Mouse (Mus musculus) hindbrain, postnatal 0 days (tissue): ENCODE measurements around the gene Ampd2. TPM values are rescaled to one million over a fixed set of nuclear protein-coding genes. Genes with fewer than 3 reads are reported as not detected.

ENCODE experiments used
- ATAC-seq: fragments of 200-750 bp; cut with Nextera tagmentation; 2 replicates; pipeline ENCODE4 v1.8.0; 2017; ENCODE audit warnings: mild to moderate bottlenecking, moderate TSS enrichment, moderate library complexity
- DNase-seq: peaks from one replicate; pipeline ENCODE4 v3.0.0-alpha.2; 2015; ENCODE audit warnings: low spot score
- H3K27ac ChIP-seq: fragments of 300-500 bp; sonication (generic); 2 replicates; pipeline ENCODE4 v1.5.1; 2014; ENCODE audit warnings: mild to moderate bottlenecking
- H3K27me3 ChIP-seq: fragments of 300-500 bp; sonication (generic); 2 replicates; pipeline ENCODE4 v1.6.1; 2014; ENCODE audit warnings: low read length, mixed read lengths; ENCODE audit not compliant: insufficient read depth
- H3K36me3 ChIP-seq: fragments of 300-500 bp; sonication (generic); 2 replicates; pipeline ENCODE4 v1.6.1; 2014; ENCODE audit warnings: low read length, mixed read lengths; ENCODE audit not compliant: insufficient read depth
- H3K4me1 ChIP-seq: fragments of 300-500 bp; sonication (generic); 2 replicates; pipeline ENCODE4 v1.6.1; 2014; ENCODE audit warnings: antibody characterized with exemption, low read length, mixed read lengths; ENCODE audit not compliant: insufficient read depth
- H3K4me2 ChIP-seq: fragments of 300-500 bp; sonication (generic); 2 replicates; pipeline ENCODE4 v1.6.1; 2014; ENCODE audit warnings: low read depth, mild to moderate bottlenecking, low read length, moderate library complexity, mixed read lengths
- H3K4me3 ChIP-seq: fragments of 300-500 bp; sonication (generic); 2 replicates; pipeline ENCODE4 v1.5.1; 2014; ENCODE audit warnings: low read length
- H3K9ac ChIP-seq: fragments of 300-500 bp; sonication (generic); replicated peaks from 2 replicates; pipeline ENCODE4 v1.6.1; 2014; ENCODE audit warnings: mild to moderate bottlenecking, low read length, moderate library complexity, mixed read lengths
- H3K9me3 ChIP-seq: fragments of 300-500 bp; sonication (generic); 2 replicates; pipeline ENCODE4 v1.6.1; 2016; ENCODE audit warnings: low read length, mixed read lengths
- CTCF ChIP-seq: IDR thresholded peaks from 2 replicates; pipeline ENCODE4 v1.5.1; 2016; ENCODE audit warnings: antibody characterized with exemption, control low read depth, low read depth
- WGBS: fragments of 180-500 bp; shearing (Covaris S2); extraction: QIAGEN DNeasy Blood & Tissue Kit; methylation state at CpG from one replicate; pipeline ENCODE4 v1.1.7; 2014; 5-methylcytosine and 5-hydroxymethylcytosine counted together
- polyA plus RNA-seq: library from polyadenylated mRNA; unstranded; fragments of >200 nt; fragmentation: Nextera tagmentation; extraction: Ambion mirVana; gene quantifications from 2 replicates; pipeline ENCODE4 v1.2.1, GENCODE M21; 2015
- total RNA-seq: library from RNA; depleted of rRNA; stranded (reverse); fragments of >200 nt; gene quantifications from 2 replicates; pipeline ENCODE4 v1.2.3, GENCODE M21; 2014; rRNA removed

Ampd2 gene
- total and polyA plus RNA-seq, 2 experiments from 2014 or later = 40.3 to 56.6 TPM

DNA sequence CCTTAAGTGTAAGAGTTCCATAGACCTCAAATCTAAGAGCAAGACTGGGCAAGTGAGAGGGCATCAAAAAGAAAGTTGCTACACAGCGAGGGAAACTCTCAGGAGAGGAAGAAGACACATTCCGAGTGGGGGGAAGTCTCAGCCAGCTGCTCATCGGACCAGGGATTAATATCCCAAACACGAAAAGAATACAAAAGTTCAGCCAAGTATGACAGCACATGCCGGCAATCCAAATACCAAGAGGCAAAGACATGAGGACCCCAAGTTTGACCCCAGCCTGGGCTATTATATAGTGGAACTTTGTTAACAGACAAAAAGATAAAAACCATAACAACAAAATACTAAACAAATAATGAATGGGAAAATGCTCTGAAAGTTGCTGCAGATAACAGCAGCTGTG lies 53.3 kb downstream of the Ampd2 start:
- no peak overlapping the region for H3K4me2 ChIP-seq
- H3K27me3 ChIP-seq = no peaks in the 10 kb centered on the region
- no peak overlapping the region for H3K4me3 ChIP-seq
- H3K9ac ChIP-seq = no peak overlapping the region
- H3K27ac ChIP-seq = no peak overlapping the region
- H3K36me3 ChIP-seq = no peaks in the 10 kb centered on the region
- TF ChIP-seq CTCF = no peak
- no peak for ATAC-seq
- WGBS = 47% methylated on average over 5 of the region's 5 CpGs
- DNase-seq = no peak
- H3K4me1 ChIP-seq = no peaks in the 10 kb centered on the region
- H3K9me3 ChIP-seq = no peaks in the 10 kb centered on the region

DNA sequence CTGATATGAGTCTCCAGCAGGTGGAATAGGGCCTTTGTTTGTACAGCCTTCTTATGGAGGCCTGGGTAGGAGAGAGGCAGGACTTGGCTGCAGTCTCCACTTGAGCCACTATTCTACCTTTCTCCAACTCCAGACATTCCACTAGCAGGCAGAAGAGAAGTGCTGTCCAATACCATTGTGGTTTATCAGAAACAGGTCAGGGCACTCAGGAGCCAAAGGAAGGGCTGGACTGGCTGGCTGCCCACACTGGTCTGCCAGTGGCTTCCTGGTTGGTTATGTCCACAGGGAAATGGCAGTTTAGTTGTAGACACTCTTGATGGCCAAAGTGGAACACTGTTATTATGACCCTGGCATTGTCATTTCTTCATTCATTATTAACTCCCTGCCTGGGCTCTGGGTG lies 54.3 kb downstream of the Ampd2 start:
- no peak overlapping the region for H3K9ac ChIP-seq
- ATAC-seq (no peak), DNase-seq (no peak)
- no peaks in the 10 kb centered on the region for H3K36me3 ChIP-seq
- H3K27ac ChIP-seq = no peak overlapping the region
- H3K4me3 ChIP-seq = no peak overlapping the region
- TF ChIP-seq CTCF = no peak
- H3K4me2 ChIP-seq = no peak overlapping the region
- H3K9me3 ChIP-seq = no peaks in the 10 kb centered on the region
- no peaks in the 10 kb centered on the region for H3K27me3 ChIP-seq
- H3K4me1 ChIP-seq = no peaks in the 10 kb centered on the region

DNA sequence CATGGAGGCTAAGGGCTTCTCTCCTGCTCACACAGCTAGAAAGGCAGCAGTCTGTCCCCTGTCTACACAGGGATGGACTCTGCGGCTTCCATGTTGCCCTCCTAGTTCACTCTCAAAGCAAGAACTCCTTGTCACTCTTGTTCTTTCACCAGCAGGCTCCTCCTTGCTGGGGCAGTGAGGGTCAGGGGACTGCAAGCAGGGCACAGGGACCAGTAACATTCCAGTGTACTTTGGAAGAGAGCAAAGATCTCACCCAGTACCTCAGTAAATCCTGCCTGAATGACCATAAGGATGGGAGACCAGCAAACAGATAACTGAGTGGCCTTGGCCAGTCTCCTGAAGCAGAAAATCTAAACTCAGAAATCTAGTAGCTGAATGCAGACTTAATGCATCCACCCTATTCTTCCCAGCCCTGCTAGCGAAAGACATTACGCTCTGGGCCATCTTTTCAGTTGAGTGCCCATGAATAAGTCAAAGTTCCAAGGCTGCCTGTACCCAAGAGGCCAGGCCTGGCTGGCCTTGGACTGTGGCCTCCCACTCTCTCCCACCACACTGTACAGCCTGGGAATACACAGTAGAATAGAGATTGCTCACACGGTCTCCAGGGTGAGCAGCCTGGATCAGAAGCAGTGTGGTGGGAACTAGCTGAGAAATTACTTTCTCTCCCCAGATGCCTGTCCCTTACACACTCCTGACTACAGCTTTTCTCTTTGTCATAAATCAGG lies 57.6 kb downstream of the Ampd2 start:
- ATAC-seq (0 out of 2 replicates have a peak, but pooled peaks have one; percentile 51), DNase-seq (no peak)
- no peak overlapping the region for H3K4me3 ChIP-seq
- no peaks in the 10 kb centered on the region for H3K9me3 ChIP-seq
- no peak for TF ChIP-seq CTCF
- WGBS = 66% methylated on average over 4 of the region's 4 CpGs
- no peaks in the 10 kb centered on the region for H3K4me1 ChIP-seq
- H3K36me3 ChIP-seq = no peaks in the 10 kb centered on the region
- H3K9ac ChIP-seq = no peak overlapping the region
- no peaks in the 10 kb centered on the region for H3K27me3 ChIP-seq
- H3K4me2 ChIP-seq = no peak overlapping the region
- H3K27ac ChIP-seq = no peak overlapping the region

GRCm38 (mm10) chr3:108026597-108026996 lies 59.9 kb downstream of the Ampd2 start:
- WGBS = 91% methylated on average over 1 of the region's 1 CpGs
- ATAC-seq = no peak
- no peak overlapping the region for H3K4me3 ChIP-seq
- TF ChIP-seq CTCF = no peak
- no peaks in the 10 kb centered on the region for H3K27me3 ChIP-seq
- DNase-seq = no peak
- H3K4me2 ChIP-seq = no peak overlapping the region
- H3K36me3 ChIP-seq = no peaks in the 10 kb centered on the region
- H3K4me1 ChIP-seq = no peaks in the 10 kb centered on the region
- H3K9ac ChIP-seq = no peak overlapping the region
- H3K27ac ChIP-seq = no peak overlapping the region
- H3K9me3 ChIP-seq = no peaks in the 10 kb centered on the region

GRCm38 (mm10) chr3:108026049-108026448 lies 60.4 kb downstream of the Ampd2 start:
- DNase-seq (peak; percentile 48), ATAC-seq (0 out of 2 replicates have a peak, but pooled peaks have one; percentile 38)
- TF ChIP-seq CTCF = no peak
- H3K4me3 ChIP-seq = no peak overlapping the region
- H3K9me3 ChIP-seq = no peaks in the 10 kb centered on the region
- H3K36me3 ChIP-seq = no peaks in the 10 kb centered on the region
- no peaks in the 10 kb centered on the region for H3K4me1 ChIP-seq
- WGBS = 84% methylated on average over 5 of the region's 5 CpGs
- H3K4me2 ChIP-seq = no peak overlapping the region
- no peak overlapping the region for H3K9ac ChIP-seq
- no peak overlapping the region for H3K27ac ChIP-seq
- no peaks in the 10 kb centered on the region for H3K27me3 ChIP-seq

DNA sequence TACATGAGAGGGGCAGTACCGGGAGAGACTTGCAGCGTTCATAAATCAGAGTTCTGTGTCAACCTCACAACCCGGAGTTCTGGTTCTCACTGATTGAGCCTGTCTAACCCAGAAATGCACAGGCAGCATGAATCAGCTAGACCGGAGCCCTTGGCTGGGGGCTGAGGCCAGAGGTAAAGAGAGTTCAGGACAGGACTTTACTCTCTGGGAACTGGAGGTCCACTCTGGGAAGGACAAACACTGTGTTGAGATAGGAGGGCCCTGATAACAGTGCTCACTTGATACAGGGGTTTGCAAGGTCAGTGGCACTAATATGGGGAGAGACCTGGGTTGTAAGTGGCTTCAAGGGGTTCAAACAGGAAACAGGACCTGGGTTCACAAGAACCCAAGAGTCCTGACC lies 61.1 kb downstream of the Ampd2 start:
- Histone ChIP-seq H3K9me3 (no peaks in the 10 kb centered on the region), H3K36me3 (no peaks in the 10 kb centered on the region), H3K4me3 (no peak overlapping the region), H3K4me2 (no peak overlapping the region), H3K27ac (no peak overlapping the region), H3K4me1 (no peaks in the 10 kb centered on the region), H3K9ac (no peak overlapping the region), H3K27me3 (no peaks in the 10 kb centered on the region)
- no peak for DNase-seq
- TF ChIP-seq CTCF = no peak
- ATAC-seq = no peak
- 72% methylated on average over 4 of the region's 4 CpGs for WGBS

Other genes starting within 250 kb of the Ampd2 start
- gene Eps8l3, start 209.4 kb downstream of the Ampd2 start, total RNA-seq = not detected in 2 replicates
- gene Eps8l3, start 209.4 kb downstream of the Ampd2 start, polyA plus RNA-seq = not detected in 2 replicates
- gene Gstm5, start 190.8 kb downstream of the Ampd2 start, total RNA-seq = 164 and 179 TPM in 2 replicates
- gene Gstm5, start 190.8 kb downstream of the Ampd2 start, polyA plus RNA-seq = 383 and 384 TPM in 2 replicates
- 29.8 and 41.1 TPM in 2 replicates for gene Gstm7, start 154.8 kb downstream of the Ampd2 start, total RNA-seq
- gene Gstm7, start 154.8 kb downstream of the Ampd2 start, polyA plus RNA-seq = 39.0 and 39.7 TPM in 2 replicates
- 8.7 and 18.9 TPM in 2 replicates for gene Gstm6, start 142.9 kb downstream of the Ampd2 start, total RNA-seq
- 12.6 and 15.5 TPM in 2 replicates for gene Gstm6, start 142.9 kb downstream of the Ampd2 start, polyA plus RNA-seq
- not detected in 2 replicates for gene Gstm3, start 117.4 kb downstream of the Ampd2 start, total RNA-seq
- 0.15 TPM in 1 of 2 replicates, not detected in the other for gene Gstm3, start 117.4 kb downstream of the Ampd2 start, polyA plus RNA-seq
- gene Gstm2, start 100.2 kb downstream of the Ampd2 start, total RNA-seq = 5.3 and 6.1 TPM in 2 replicates
- gene Gstm2, start 100.2 kb downstream of the Ampd2 start, polyA plus RNA-seq = 18.7 and 20.0 TPM in 2 replicates
- gene Gstm1, start 68.7 kb downstream of the Ampd2 start, total RNA-seq = 161 and 174 TPM in 2 replicates
- 429 and 453 TPM in 2 replicates for gene Gstm1, start 68.7 kb downstream of the Ampd2 start, polyA plus RNA-seq
- 6.7 and 6.9 TPM in 2 replicates for gene Gstm4, start 41.8 kb downstream of the Ampd2 start, total RNA-seq
- 22.5 and 23.0 TPM in 2 replicates for gene Gstm4, start 41.8 kb downstream of the Ampd2 start, polyA plus RNA-seq
- gene Gnat2, start 6.1 kb upstream of the Ampd2 start, total RNA-seq = not detected in 2 replicates
- 0.10 and 0.25 TPM in 2 replicates for gene Gnat2, start 6.1 kb upstream of the Ampd2 start, polyA plus RNA-seq
- gene Gnai3, start 59.5 kb upstream of the Ampd2 start, total RNA-seq = 61.0 and 66.6 TPM in 2 replicates
- 97.9 and 100 TPM in 2 replicates for gene Gnai3, start 59.5 kb upstream of the Ampd2 start, polyA plus RNA-seq
- gene Gpr61, start 68.2 kb upstream of the Ampd2 start, total RNA-seq = 12.2 and 12.4 TPM in 2 replicates
- gene Gpr61, start 68.2 kb upstream of the Ampd2 start, polyA plus RNA-seq = 6.1 and 6.8 TPM in 2 replicates
- gene Amigo1, start 99.7 kb upstream of the Ampd2 start, total RNA-seq = 36.6 and 37.3 TPM in 2 replicates
- gene Amigo1, start 99.7 kb upstream of the Ampd2 start, polyA plus RNA-seq = 10.7 and 11.3 TPM in 2 replicates
- 3.8 and 4.2 TPM in 2 replicates for gene Cyb561d1, start 114.6 kb upstream of the Ampd2 start, total RNA-seq
- 3.1 and 3.3 TPM in 2 replicates for gene Cyb561d1, start 114.6 kb upstream of the Ampd2 start, polyA plus RNA-seq
- 18.4 and 20.8 TPM in 2 replicates for gene Atxn7l2, start 124.3 kb upstream of the Ampd2 start, total RNA-seq
- gene Atxn7l2, start 124.3 kb upstream of the Ampd2 start, polyA plus RNA-seq = 15.1 and 15.4 TPM in 2 replicates
- 1.5 and 1.9 TPM in 2 replicates for gene Sypl2, start 140.0 kb upstream of the Ampd2 start, total RNA-seq
- 0.75 and 0.81 TPM in 2 replicates for gene Sypl2, start 140.0 kb upstream of the Ampd2 start, polyA plus RNA-seq
- gene Psma5, start 170.3 kb upstream of the Ampd2 start, total RNA-seq = 81.8 and 93.6 TPM in 2 replicates
- gene Psma5, start 170.3 kb upstream of the Ampd2 start, polyA plus RNA-seq = 232 and 238 TPM in 2 replicates
- 65.0 and 73.9 TPM in 2 replicates for gene Sort1, start 197.4 kb upstream of the Ampd2 start, total RNA-seq
- 11.7 and 13.3 TPM in 2 replicates for gene Sort1, start 197.4 kb upstream of the Ampd2 start, polyA plus RNA-seq